Mouse (Mus musculus): ENCODE data around the gene Ttc27.

DNA sequence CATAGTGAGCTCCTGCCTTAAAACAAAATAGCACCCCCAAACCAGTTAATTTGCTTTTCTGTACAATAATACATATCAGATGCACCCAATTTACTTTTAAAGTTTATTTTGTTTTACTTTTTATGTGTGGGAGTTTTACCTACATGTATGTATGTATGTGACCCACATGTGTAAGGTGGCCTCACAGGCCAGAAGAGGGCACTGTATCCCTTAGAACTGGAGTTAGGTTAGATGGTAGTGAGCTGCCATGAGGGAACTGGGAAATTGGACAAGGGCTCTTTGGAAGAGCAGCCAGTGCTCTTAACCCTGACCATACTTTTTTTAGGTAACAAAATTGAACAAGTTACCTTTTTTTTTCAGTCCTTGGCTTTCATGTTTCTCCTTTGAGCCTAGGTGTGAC is 15.3 kb downstream of the Ttc27 start:
- TF ChIP-seq POLR2A (IDR thresholded peaks at IDR 0.05; ENCODE audit: insufficient read length, low read depth) (no peak), MYOD1 (IDR thresholded peaks at IDR 0.05; ENCODE audit: control insufficient read depth in 1 of 3, insufficient read length in 2 of 3, low read depth in 2 of 3) (no peak), MYOG (IDR thresholded peaks at IDR 0.05; ENCODE audit: control insufficient read depth in 1 of 3, insufficient read depth in 1 of 3, insufficient read length in 2 of 3, low read depth in 2 of 3) (no peak), MAX (IDR thresholded peaks at IDR 0.05; ENCODE audit: low read depth) (no peak), USF1 (IDR thresholded peaks at IDR 0.05; ENCODE audit: low read depth) (no peak), REST (IDR thresholded peaks at IDR 0.05; ENCODE audit: insufficient read depth, insufficient read length) (no peak), POLR2AphosphoS2 (IDR thresholded peaks at IDR 0.05; ENCODE audit: insufficient read length, low read depth) (no peak), SRF (IDR thresholded peaks at IDR 0.05; ENCODE audit: control insufficient read depth, insufficient read length, low read depth) (no peak), E2F4 (IDR thresholded peaks at IDR 0.05; ENCODE audit: insufficient read depth) (no peak), TCF3 (IDR thresholded peaks at IDR 0.05; ENCODE audit: insufficient read length, low read depth) (no peak), CEBPB (IDR thresholded peaks at IDR 0.05; ENCODE audit: insufficient read depth, poor library complexity, severe bottlenecking) (no peak), TCF12 (IDR thresholded peaks at IDR 0.05; ENCODE audit: insufficient read depth, poor library complexity, severe bottlenecking) (no peak)
